Mouse (Mus musculus) testis, adult 2 months (tissue): ENCODE results near the gene Map2k6.

ENCODE experiments used
- CTCF ChIP-seq: fragments of 200-500 bp; IDR thresholded peaks from 2 replicates; pipeline ENCODE4 v1.5.1; 2012; ENCODE audit warnings: low read depth, mild to moderate bottlenecking, inconsistent platforms, low read length, moderate library complexity; ENCODE audit not compliant: control insufficient read depth, insufficient read depth, insufficient replicate concordance
- POLR2A ChIP-seq: fragments of 200-500 bp; IDR thresholded peaks from 2 replicates; pipeline ENCODE4 v1.6.1; 2012; ENCODE audit warnings: low read depth, mild to moderate bottlenecking, inconsistent platforms, low read length, moderate library complexity; ENCODE audit not compliant: control insufficient read depth

- TF ChIP-seq CTCF (no peak), POLR2A (no peak)
Measured at GRCm38 (mm10) chr11:110551471-110551967, 152.6 kb downstream of the Map2k6 start.
